Mouse (Mus musculus): ENCODE measurements around the gene Gm5065. TPM values are rescaled to one million over a fixed set of nuclear protein-coding genes. Genes with fewer than 3 reads are reported as not detected.

The Gm5065 gene
- not detected in 2 replicates for polyA plus RNA-seq (2012; rRNA removed)

DNA sequence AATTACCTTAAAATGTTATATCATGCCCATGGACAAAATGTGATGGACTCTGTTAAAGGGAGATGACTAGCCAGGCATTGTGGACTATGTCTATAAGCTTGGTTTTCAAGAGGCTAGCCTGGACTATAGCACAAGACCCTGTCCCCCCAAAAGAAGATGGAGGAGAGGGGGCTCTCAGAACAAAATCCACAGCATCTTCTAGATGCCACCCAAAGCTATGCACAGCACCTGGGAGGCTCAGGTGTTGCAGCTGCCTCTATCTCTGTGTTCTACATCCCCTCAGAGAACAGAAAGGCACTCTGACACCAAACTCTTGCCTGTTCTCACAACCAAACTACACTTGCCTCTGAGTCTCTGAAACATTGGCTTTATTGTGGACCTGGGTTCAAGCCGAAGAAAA, at the start of gene Gm5065:
Gene Gm5065 (plus strand): TSS at position 301 of the 400 bp plus-strand sequence.
- DNase-seq = no peak
- TF ChIP-seq CTCF (IDR thresholded peaks at IDR 0.05; ENCODE audit: insufficient read depth, low read length) = no peak
- no peak for TF ChIP-seq POLR2A (IDR thresholded peaks at IDR 0.05; ENCODE audit: borderline replicate concordance, extremely low read depth, low read depth, low read length)
- 79% methylated on average over 1 of the region's 1 CpGs for WGBS
- no peaks in the 10 kb centered on the region for H3K4me1 ChIP-seq (ENCODE audit: control insufficient read depth, insufficient read depth, low read length)
- H3K4me3 ChIP-seq (replicated peaks; ENCODE audit: extremely low read depth, low read depth, low read length) = no peak within 1 kb of the TSS

GRCm38 (mm10) chr7:5327511-5327910, 22.8 kb upstream of the Gm5065 start:
- TF ChIP-seq POLR2A (IDR thresholded peaks at IDR 0.05; ENCODE audit: borderline replicate concordance, extremely low read depth, low read depth, low read length) (no peak), CTCF (IDR thresholded peaks at IDR 0.05; ENCODE audit: insufficient read depth, low read length) (no peak)
- 66% methylated on average over 1 of the region's 1 CpGs for WGBS
- no peak for DNase-seq
- Histone ChIP-seq H3K4me3 (replicated peaks; ENCODE audit: extremely low read depth, low read depth, low read length) (no peak overlapping the region), H3K4me1 (ENCODE audit: control insufficient read depth, insufficient read depth, low read length) (no peaks in the 10 kb centered on the region)

DNA sequence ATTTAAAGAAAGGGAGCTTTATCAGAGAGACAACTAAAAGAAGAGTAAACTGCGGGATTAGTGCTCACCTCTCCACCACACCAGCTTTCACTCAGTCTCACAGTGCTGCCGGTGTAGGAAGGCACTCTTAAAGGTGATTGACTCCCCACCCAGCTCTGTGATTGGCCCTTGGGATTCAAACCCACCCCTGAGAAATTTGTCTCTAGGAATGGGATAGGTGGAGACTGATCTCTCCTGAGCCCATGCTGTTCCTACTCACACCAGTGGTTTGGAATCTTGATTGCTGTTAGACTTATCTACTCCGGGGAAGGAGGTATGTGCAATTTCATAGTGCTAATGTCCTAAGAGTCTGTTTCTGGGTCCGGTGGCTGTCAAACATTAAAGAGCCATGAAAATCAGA, 598 bp downstream of the Gm5065 start, which contains the start of gene Nlrp2:
Gene Nlrp2 (minus strand): TSS at position 101 of the 400 bp plus-strand sequence.
- no peak for TF ChIP-seq CTCF (IDR thresholded peaks at IDR 0.05; ENCODE audit: insufficient read depth, low read length)
- TF ChIP-seq POLR2A (IDR thresholded peaks at IDR 0.05; ENCODE audit: borderline replicate concordance, extremely low read depth, low read depth, low read length) = no peak
- Histone ChIP-seq H3K4me3 (replicated peaks; ENCODE audit: extremely low read depth, low read depth, low read length) (no peak within 1 kb of the TSS), H3K4me1 (ENCODE audit: control insufficient read depth, insufficient read depth, low read length) (no peaks in the 10 kb centered on the region)
- DNase-seq = no peak
- 64% methylated on average over 4 of the region's 4 CpGs for WGBS

- H3K4me1 ChIP-seq (ENCODE audit: control insufficient read depth, insufficient read depth, low read length) = no peaks in the 10 kb centered on the region
- DNase-seq = no peak
- TF ChIP-seq POLR2A (IDR thresholded peaks at IDR 0.05; ENCODE audit: borderline replicate concordance, extremely low read depth, low read depth, low read length) = no peak
- no peak for TF ChIP-seq CTCF (IDR thresholded peaks at IDR 0.05; ENCODE audit: insufficient read depth, low read length)
- H3K4me3 ChIP-seq (replicated peaks; ENCODE audit: extremely low read depth, low read depth, low read length) = no peak overlapping the region
- WGBS = 94% methylated on average over 5 of the region's 5 CpGs
Measured at GRCm38 (mm10) chr7:5363599-5363998, 13.3 kb downstream of the Gm5065 start.

DNA sequence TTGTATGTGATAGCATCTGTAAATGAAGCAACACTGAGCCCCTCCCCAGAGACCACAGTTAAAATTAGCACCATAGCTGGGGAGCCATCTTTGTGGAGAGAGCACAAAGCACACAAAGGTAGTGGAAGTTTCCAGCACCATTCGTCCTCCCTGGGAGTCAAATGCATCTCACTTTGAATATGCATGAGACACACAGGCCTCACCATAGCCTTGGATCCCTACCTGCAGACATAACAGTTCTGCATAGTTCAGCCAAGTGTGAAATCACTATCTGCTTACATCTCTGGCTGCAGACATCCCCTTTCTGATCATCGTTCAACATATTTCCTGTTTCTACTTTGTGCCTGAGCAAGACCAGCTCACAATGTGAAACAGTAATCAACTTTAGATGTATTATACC, 16.4 kb downstream of the Gm5065 start:
- 67% methylated on average over 2 of the region's 2 CpGs for WGBS
- Histone ChIP-seq H3K4me3 (replicated peaks; ENCODE audit: extremely low read depth, low read depth, low read length) (no peak overlapping the region), H3K4me1 (ENCODE audit: control insufficient read depth, insufficient read depth, low read length) (no peaks in the 10 kb centered on the region)
- no peak for DNase-seq
- TF ChIP-seq POLR2A (IDR thresholded peaks at IDR 0.05; ENCODE audit: borderline replicate concordance, extremely low read depth, low read depth, low read length) = no peak
- no peak for TF ChIP-seq CTCF (IDR thresholded peaks at IDR 0.05; ENCODE audit: insufficient read depth, low read length)

GRCm38 (mm10) chr7:5406201-5406600, 55.9 kb downstream of the Gm5065 start:
- Histone ChIP-seq H3K4me3 (replicated peaks; ENCODE audit: extremely low read depth, low read depth, low read length) (no peak overlapping the region), H3K4me1 (ENCODE audit: control insufficient read depth, insufficient read depth, low read length) (no peaks in the 10 kb centered on the region)
- no peak for DNase-seq
- 23% methylated on average over 2 of the region's 2 CpGs for WGBS
- TF ChIP-seq POLR2A (IDR thresholded peaks at IDR 0.05; ENCODE audit: borderline replicate concordance, extremely low read depth, low read depth, low read length) = no peak
- no peak for TF ChIP-seq CTCF (IDR thresholded peaks at IDR 0.05; ENCODE audit: insufficient read depth, low read length)

Other genes with a start within 250 kb of the Gm5065 start
- not detected in 2 replicates for gene Rfpl4, start 233.6 kb upstream of the Gm5065 start, polyA plus RNA-seq (2012; rRNA removed)
- gene Rasl2-9, start 224.6 kb upstream of the Gm5065 start, polyA plus RNA-seq (2012; rRNA removed) = 0.24 TPM in 1 of 2 replicates, not detected in the other
- not detected in 2 replicates for gene Vmn1r55, start 200.9 kb upstream of the Gm5065 start, polyA plus RNA-seq (2012; rRNA removed)
- gene Vmn1r56, start 153.8 kb upstream of the Gm5065 start, polyA plus RNA-seq (2012; rRNA removed) = not detected in 2 replicates
- gene Vmn1r57, start 132.0 kb upstream of the Gm5065 start, polyA plus RNA-seq (2012; rRNA removed) = not detected in 2 replicates
- gene Nlrp2, start 498 bp downstream of the Gm5065 start, polyA plus RNA-seq (2012; rRNA removed) = not detected in 2 replicates
- not detected in 2 replicates for gene Vmn1r58, start 62.9 kb downstream of the Gm5065 start, polyA plus RNA-seq (2012; rRNA removed)
- gene Vmn1r59, start 106.2 kb downstream of the Gm5065 start, polyA plus RNA-seq (2012; rRNA removed) = not detected in 2 replicates
- gene Vmn2r28, start 143.4 kb downstream of the Gm5065 start, polyA plus RNA-seq (2012; rRNA removed) = not detected in 2 replicates
- gene Vmn1r60, start 196.8 kb downstream of the Gm5065 start, polyA plus RNA-seq (2012; rRNA removed) = not detected in 2 replicates